Mouse (Mus musculus) left cerebral cortex, adult 11 months (tissue): ENCODE data around the gene Prps1l1.

Experiments
- DNase-seq: peaks from one replicate; pipeline ENCODE4 v3.0.0; 2022; ENCODE audit warnings: low spot score

The Prps1l1 gene

DNA sequence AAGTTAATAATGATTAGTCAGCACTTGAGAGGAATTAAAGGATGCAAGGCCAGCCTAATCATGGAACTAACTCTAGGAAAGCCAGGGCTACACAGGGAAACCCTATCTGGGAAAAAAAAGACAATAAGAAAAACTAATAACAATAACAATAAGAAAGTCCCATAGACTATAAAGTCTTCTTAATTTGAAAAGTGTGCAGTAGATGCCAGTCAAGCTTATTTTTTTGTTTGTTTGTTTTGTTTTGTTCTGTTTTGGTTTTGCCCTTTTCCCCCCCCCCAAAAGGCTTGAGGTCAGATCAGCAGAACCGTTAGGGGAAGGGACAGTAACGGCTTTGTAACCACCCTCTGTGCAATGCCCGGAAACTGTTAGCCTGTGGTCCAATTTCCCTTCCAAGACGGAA, at the start of gene Prps1l1:
Prps1l1 (plus strand) TSS at position 301 of the 400 bp plus-strand sequence.
- DNase-seq = no peak

- DNase-seq = no peak
These were observed 46.6 kb upstream of the Prps1l1 start for GRCm38 (mm10) chr12:34937918-34938317.

- no peak for DNase-seq
These were observed 35.4 kb upstream of the Prps1l1 start for GRCm38 (mm10) chr12:34949066-34949706.

GRCm38 (mm10) chr12:34975991-34976390, 8.6 kb upstream of the Prps1l1 start:
- DNase-seq = no peak

GRCm38 (mm10) chr12:34985865-34986264, 1.3 kb downstream of the Prps1l1 start:
- no peak for DNase-seq

- DNase-seq = no peak
These were observed 5.1 kb downstream of the Prps1l1 start for GRCm38 (mm10) chr12:34989537-34990200.

DNA sequence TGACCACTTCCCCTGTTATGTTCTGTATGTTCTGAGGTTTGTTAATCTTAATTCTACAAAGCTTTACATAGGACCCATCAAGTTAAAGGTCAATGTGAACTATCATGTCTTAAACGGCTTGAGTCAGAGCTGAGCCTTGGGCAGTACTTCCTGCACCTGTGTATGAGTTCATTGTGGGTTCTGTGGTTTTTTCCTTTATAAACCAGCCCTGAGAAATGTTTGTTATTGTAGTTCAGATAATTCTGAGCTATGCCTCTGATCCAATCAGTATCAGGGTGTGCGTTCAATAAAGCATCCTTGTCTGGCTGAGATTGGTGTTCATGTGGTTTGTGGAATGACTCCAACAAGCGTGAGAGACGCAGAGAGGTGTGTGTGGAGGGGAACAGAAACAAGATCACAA, 5.8 kb downstream of the Prps1l1 start:
- DNase-seq = no peak

DNA sequence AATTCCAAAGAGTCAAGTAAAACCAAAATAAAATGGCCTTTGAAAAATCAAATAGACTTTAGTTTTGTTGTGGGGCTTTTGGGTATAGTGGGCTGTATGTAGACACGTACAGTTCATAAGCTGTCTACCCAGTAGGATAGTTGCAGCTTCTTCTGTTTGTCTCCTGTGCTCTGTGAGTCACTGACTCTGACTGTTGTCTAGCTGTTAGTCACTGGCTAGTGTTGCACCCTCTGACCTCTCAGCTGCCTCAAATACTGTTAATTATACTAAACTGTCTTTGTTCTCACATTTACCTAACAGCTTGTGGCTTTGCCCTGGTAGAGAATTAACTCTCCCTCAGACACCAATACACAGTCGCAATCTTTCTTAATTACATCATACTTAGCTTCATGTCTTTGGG, 7.3 kb downstream of the Prps1l1 start:
- no peak for DNase-seq

GRCm38 (mm10) chr12:34997597-34998182, 13.1 kb downstream of the Prps1l1 start:
- no peak for DNase-seq

DNA sequence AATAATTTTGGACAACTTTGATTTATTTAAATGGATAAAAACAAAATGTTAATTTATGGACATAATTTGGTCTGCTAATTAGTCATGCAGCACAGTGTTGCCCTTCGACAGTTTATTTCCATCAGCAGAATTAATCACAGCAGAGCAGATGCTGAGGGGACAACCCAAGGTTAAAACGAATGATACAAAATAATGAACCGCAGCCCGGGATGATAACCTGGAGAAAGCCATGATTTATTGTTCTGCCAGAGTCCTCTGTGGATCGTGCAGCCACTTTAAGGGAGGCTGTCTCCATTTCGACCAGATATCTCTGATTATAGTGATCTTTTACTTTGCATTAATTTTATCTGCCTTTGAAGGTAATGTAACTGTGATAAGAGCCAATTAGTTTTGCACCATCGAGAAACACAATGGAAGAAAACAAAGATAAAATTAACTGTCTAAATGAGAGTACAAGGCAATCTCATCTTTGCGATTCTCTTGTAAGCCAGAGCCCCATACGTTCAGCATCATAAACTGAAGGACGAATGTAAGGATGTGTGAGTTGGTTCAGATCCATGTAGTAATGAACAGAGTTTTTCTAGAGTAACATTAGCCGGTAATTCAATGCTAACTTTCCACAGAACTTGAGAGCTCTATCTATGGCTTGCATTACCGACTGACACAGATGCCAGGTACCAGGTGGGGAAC, 14.4 kb downstream of the Prps1l1 start:
- no peak for DNase-seq

DNA sequence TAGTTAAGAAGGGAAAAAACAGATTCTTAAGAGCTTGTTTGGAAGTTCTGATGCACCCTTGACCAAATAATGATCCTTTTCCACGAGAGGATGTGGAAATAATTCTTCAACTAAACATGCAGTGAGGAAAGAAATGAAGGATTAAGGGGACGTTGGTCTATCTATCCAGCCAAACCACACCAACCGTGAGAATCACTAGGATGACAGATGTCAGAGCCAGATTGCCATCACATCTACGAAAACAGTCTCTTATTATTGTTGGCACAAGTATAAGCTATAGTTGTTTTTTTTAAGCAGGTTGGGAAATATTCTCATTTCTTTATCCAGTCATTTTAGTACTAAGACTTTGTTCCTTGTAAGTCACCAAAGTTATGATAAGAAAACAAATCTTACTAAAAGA, 15.8 kb downstream of the Prps1l1 start:
- no peak for DNase-seq

GRCm38 (mm10) chr12:35005748-35006147, 21.2 kb downstream of the Prps1l1 start:
- DNase-seq = no peak

- DNase-seq = no peak
These were observed 23.3 kb downstream of the Prps1l1 start for GRCm38 (mm10) chr12:35007851-35008250.

- DNase-seq = peak; percentile 37
These were observed 24.0 kb downstream of the Prps1l1 start for GRCm38 (mm10) chr12:35008340-35009137.

DNA sequence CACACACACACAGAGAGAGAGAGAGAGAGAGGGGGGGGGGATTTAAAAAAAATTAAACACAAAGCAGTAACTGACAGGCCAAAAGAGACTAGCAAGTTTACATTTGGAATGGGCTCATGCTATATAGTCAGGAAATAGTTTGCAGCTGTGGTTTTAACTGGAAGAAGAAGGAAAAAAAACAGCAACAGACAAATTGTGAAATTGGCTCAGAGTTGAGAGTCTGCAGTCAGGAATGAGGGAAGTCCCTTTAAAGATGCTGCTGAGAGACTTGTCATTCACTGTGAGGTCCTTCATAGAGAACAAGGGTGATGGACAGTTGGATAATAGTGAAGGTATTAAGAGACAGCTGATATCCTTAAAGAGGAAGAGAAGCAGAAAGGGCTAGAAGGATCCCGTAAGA, 26.9 kb downstream of the Prps1l1 start:
- no peak for DNase-seq

DNA sequence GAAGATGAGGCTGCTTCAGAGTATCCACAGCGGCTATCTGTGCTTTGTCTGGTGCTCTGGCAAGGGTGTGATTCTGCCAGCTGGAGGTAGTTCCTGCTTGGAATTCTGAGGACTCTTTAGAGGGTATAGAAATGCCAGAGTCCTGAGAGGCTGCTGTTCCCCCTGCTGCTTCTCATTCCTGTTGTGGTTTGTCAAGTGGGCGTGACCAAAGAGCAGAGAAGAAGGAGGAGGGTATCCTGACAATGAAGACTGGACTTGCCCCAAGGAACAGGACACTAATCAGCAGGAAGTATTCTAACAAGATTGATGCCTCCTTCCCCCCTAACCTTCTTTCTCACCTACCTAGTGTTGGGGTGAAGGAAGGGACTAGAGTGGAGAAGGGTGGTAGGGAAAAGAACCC, 29.4 kb downstream of the Prps1l1 start:
- no peak for DNase-seq

DNA sequence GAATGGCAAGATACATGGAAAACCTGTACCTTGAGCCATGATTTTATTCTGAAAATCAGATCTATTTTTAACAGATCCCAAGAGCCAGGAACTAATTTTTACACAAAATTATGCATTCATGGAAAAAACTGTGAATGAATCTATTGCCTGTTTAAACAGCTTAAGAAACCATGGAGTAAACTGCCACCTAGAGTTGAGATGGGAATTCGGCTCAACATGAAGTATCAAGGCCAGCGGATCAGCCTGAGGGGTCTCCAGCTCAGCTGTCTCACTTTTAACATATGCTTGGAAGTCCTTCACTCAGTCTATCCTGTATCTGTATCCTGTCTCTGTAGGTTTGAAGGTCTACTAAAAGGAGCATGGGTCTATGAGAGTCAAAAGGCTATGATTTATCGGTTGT, 31.5 kb downstream of the Prps1l1 start:
- DNase-seq = no peak

- DNase-seq = no peak
These were observed 32.1 kb downstream of the Prps1l1 start for GRCm38 (mm10) chr12:35016481-35017250.

GRCm38 (mm10) chr12:35018679-35019237, 34.2 kb downstream of the Prps1l1 start:
- no peak for DNase-seq

DNA sequence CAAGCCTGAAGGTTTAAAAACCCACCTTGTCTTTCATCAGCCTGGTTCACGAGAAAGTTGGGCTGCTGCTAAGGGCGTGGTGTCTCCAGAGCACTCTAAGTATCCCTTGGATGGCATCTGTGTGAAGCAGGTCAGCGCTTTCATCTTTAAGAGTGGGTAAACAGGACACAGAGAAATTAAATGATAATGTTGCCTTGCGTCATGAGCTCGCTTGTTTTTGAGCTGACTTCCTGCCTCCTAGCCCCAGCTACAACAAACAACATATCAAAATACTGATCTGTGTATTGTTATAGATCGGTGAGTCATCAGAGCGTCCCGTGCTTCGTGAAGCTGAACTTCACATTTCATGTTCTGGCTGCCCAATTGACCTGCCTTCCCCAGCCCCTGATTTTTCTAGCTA, 36.7 kb downstream of the Prps1l1 start:
- DNase-seq = no peak

GRCm38 (mm10) chr12:35022066-35022465, 37.5 kb downstream of the Prps1l1 start:
- no peak for DNase-seq
